Mouse (Mus musculus): Measurements from ENCODE around the gene Itga1. TPM values are rescaled to one million over a fixed set of nuclear protein-coding genes. Genes with fewer than 3 reads are reported as not detected.
A peak's percentile ranks its signal among the peaks of the same experiment; 100 is the strongest.

Gene Itga1
- total and polyA plus RNA-seq, 3 experiments: under 0.01 to 0.04 (median 0.01) TPM

GRCm38 (mm10) chr13:115089395-115090025 lies 12.3 kb downstream of the Itga1 start:
- H3K27me3 ChIP-seq (replicated peaks): no peaks in the 10 kb centered on the region
- peak overlapping the region; percentile 93 for H3K9ac ChIP-seq (ENCODE audit: insufficient read depth, low read depth)
- H3K27ac ChIP-seq (ENCODE audit: insufficient read depth, low read depth): peak overlapping the region; percentile 47
- peaks cover 10 to 27% of the 10 kb centered on the region in 2 experiments for H3K36me3 ChIP-seq (replicated peaks in 1 of 2; ENCODE audit: control insufficient read depth in 1 of 2, insufficient read depth in 1 of 2, low read length in 1 of 2)
- no peaks in the 10 kb centered on the region for H3K9me3 ChIP-seq (replicated peaks; ENCODE audit: low read length)
- H3K79me2 ChIP-seq (replicated peaks; ENCODE audit: control insufficient read depth, extremely low read depth, insufficient read depth, poor library complexity, severe bottlenecking): peaks cover 16% of the 10 kb centered on the region
- dilution Hi-C loops (cut with MboI; ENCODE audit: extremely low pct_ligation_motif_present, extremely low pct_unique_long_range_greater_than_20kb, low sequenced_read_pairs) (no loop called here), in situ Hi-C loops (cut with MboI; ENCODE audit: low pct_ligation_motif_present, low pct_unique_long_range_greater_than_20kb, low sequenced_read_pairs) (no loop called here)
- DNase-seq (ENCODE audit: extremely low read depth): peak; percentile 49
- peaks cover 5 to 25% of the 10 kb centered on the region in 2 experiments; a peak in 3 of 4 replicates for H3K4me1 ChIP-seq (ENCODE audit: control insufficient read depth in 1 of 2, insufficient read depth in 2 of 2)
- TF ChIP-seq HCFC1 (IDR thresholded peaks at IDR 0.05; ENCODE audit: low read depth, low read length) (peak; percentile 38; the same call in 1 of the 2 replicates), SIN3A (IDR thresholded peaks at IDR 0.05; ENCODE audit: low read length) (peak; percentile 58), TBP (conservative IDR thresholded peaks at IDR 0.05; ENCODE audit: low read depth, low read length) (no peak), CHD1 (IDR thresholded peaks at IDR 0.05; ENCODE audit: low read depth, low read length) (0 out of 2 replicates have a peak, but pooled peaks have one; percentile 2), ZC3H11A (IDR thresholded peaks at IDR 0.05; ENCODE audit: low read depth, low read length) (no peak), JUND (conservative IDR thresholded peaks at IDR 0.05; ENCODE audit: low read depth, low read length) (no peak), MYC (IDR thresholded peaks at IDR 0.05; ENCODE audit: low read depth, low read length) (0 out of 2 replicates have a peak, but pooled peaks have one; percentile 49), JUN (IDR thresholded peaks at IDR 0.05; ENCODE audit: insufficient read depth, low read depth, low read length) (no peak), ZKSCAN1 (IDR thresholded peaks at IDR 0.05; ENCODE audit: borderline replicate concordance, low read depth, low read length) (no peak), NELFE (IDR thresholded peaks at IDR 0.05; ENCODE audit: low read depth, low read length) (0 out of 2 replicates have a peak, but pooled peaks have one; percentile 23)
- H3K4me3 ChIP-seq (replicated peaks in 1 of 3; ENCODE audit: low read depth in 2 of 3, low read length in 2 of 3, poor library complexity in 1 of 3): peak overlapping the region; percentile 87 to 99 (median 88)
- H3K4me2 ChIP-seq (ENCODE audit: insufficient read depth, low read depth, poor library complexity, severe bottlenecking): peak overlapping the region; percentile 33

GRCm38 (mm10) chr13:115089020-115089394 lies 12.8 kb downstream of the Itga1 start:
- Histone ChIP-seq H3K36me3 (replicated peaks in 1 of 2; ENCODE audit: control insufficient read depth in 1 of 2, insufficient read depth in 1 of 2, low read length in 1 of 2) (peaks cover 10 to 27% of the 10 kb centered on the region in 2 experiments), H3K4me2 (ENCODE audit: insufficient read depth, low read depth, poor library complexity, severe bottlenecking) (peak overlapping the region; percentile 64), H3K4me3 (replicated peaks in 1 of 3; ENCODE audit: low read depth in 2 of 3, low read length in 2 of 3, poor library complexity in 1 of 3) (peak overlapping the region; percentile 87 to 99 (median 88)), H3K27me3 (replicated peaks) (no peaks in the 10 kb centered on the region), H3K9me3 (replicated peaks; ENCODE audit: low read length) (no peaks in the 10 kb centered on the region), H3K4me1 (ENCODE audit: control insufficient read depth in 1 of 2, insufficient read depth in 2 of 2) (peaks cover 5 to 25% of the 10 kb centered on the region in 2 experiments; a peak in 3 of 4 replicates), H3K79me2 (replicated peaks; ENCODE audit: control insufficient read depth, extremely low read depth, insufficient read depth, poor library complexity, severe bottlenecking) (peaks cover 16% of the 10 kb centered on the region), H3K9ac (ENCODE audit: insufficient read depth, low read depth) (peak overlapping the region; percentile 93), H3K27ac (ENCODE audit: insufficient read depth, low read depth) (no peak overlapping the region)
- in situ Hi-C loops (cut with MboI; ENCODE audit: low pct_ligation_motif_present, low pct_unique_long_range_greater_than_20kb, low sequenced_read_pairs): no loop called here
- TF ChIP-seq SIN3A (IDR thresholded peaks at IDR 0.05; ENCODE audit: low read length) (peak; percentile 16; the same call in 1 of the 2 replicates), MAX (IDR thresholded peaks at IDR 0.05; ENCODE audit: low read length) (0 out of 2 replicates have a peak, but pooled peaks have one; percentile 11), CHD1 (IDR thresholded peaks at IDR 0.05; ENCODE audit: low read depth, low read length) (peak; percentile 17; the same call in 1 of the 2 replicates), RAD21 (IDR thresholded peaks at IDR 0.05; ENCODE audit: low read depth, low read length) (no peak)
- dilution Hi-C loops (cut with MboI; ENCODE audit: extremely low pct_ligation_motif_present, extremely low pct_unique_long_range_greater_than_20kb, low sequenced_read_pairs): no loop called here
- no peak for DNase-seq (ENCODE audit: extremely low read depth)
